Mouse (Mus musculus): ENCODE results near the gene Lexm. TPM values are rescaled to one million over a fixed set of nuclear protein-coding genes. Genes with fewer than 3 reads are reported as not detected.

Lexm gene
- polyA plus RNA-seq, 1 experiment from 2014 or later, result not detected

DNA sequence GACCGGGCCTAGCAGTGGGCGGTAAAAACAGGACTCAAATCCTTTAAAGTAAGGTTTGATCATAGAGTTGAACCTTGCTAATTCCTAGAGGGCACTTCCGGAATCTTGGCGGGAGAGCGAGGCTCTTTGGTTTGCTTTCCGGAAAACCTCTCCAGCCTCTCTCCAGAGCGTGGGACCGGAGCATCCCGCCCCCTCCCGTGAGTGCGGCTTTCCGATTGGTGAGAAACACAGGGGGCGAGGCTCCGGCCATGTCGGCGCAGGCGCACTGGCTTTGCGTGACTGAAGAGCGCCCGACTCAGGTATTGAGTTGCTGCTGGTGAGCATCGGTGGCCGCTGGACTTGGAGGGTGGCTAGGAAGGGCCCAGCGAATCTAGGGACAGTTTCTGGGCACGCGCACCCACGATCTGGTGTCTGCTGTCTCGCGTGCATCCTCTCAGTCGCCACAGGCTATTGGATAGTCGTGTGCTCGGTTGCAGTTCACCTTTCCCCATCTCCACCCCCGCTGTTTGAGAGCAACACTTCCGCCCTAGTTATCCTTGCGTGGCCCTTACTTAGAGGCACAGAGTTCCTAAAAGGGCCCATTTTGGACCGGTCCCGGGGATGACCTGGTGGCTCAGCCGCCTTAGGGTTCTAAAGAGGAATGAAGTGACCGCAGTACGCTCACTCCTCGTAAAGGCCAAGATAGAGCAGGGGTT, 33.9 kb upstream of the Lexm start, which contains the start of gene Pars2:
Gene Pars2, plus strand, starts transcription at position 237 of the 695 bp plus-strand sequence.
- Histone ChIP-seq H3K4me1 (replicated peaks; ENCODE audit: control insufficient read depth, insufficient read depth, low read length) (peaks cover 7% of the 10 kb centered on the region), H3K36me3 (ENCODE audit: control insufficient read depth, insufficient read depth) (no peaks in the 10 kb centered on the region), H3K9me3 (ENCODE audit: control insufficient read depth, low read length) (no peaks in the 10 kb centered on the region), H3K27me3 (replicated peaks; ENCODE audit: control insufficient read depth, insufficient read depth, low read length) (peaks cover 5% of the 10 kb centered on the region; the same call in 1 of the 2 replicates), H3K4me2 (ENCODE audit: low read length) (peak within 1 kb of the TSS; percentile 99), H3K4me3 (replicated peaks; ENCODE audit: low read length) (peak within 1 kb of the TSS; percentile 77), H3K27ac (ENCODE audit: low read length) (0 out of 2 replicates have a peak within 1 kb of the TSS, but pooled peaks have one; percentile 28), H3K9ac (replicated peaks; ENCODE audit: low read depth, low read length) (peak within 1 kb of the TSS; percentile 79)
- 3% methylated on average over 40 of the region's 40 CpGs for WGBS
- peak; percentile 98 for ATAC-seq

DNA sequence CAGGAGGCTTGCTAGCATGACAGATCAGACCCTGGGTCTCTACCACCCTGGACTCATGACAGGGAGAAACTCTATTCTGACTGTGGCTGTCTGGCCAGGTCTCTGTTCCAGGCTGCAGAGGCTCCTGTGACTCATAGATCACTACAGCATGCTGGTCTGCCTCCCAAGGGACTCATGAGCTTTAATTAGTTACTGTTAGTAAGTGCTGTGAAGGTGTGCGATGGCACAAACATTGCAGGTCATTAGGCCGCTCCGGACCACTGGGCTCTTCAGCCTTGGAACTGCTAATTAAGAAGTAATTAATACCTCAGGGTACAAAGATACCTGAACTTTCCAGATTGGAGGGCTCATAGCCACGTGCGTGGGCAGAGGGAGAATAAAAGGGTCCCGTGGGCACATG, 30.1 kb upstream of the Lexm start:
- no peak overlapping the region for H3K4me3 ChIP-seq (replicated peaks; ENCODE audit: low read length)
- H3K27me3 ChIP-seq (replicated peaks; ENCODE audit: control insufficient read depth, insufficient read depth, low read length), result peaks cover 5% of the 10 kb centered on the region; the same call in 1 of the 2 replicates
- WGBS, result 69% methylated on average over 6 of the region's 6 CpGs
- H3K27ac ChIP-seq (ENCODE audit: low read length), result no peak overlapping the region
- no peak for ATAC-seq
- H3K36me3 ChIP-seq (ENCODE audit: control insufficient read depth, insufficient read depth), result no peaks in the 10 kb centered on the region
- no peak overlapping the region for H3K9ac ChIP-seq (replicated peaks; ENCODE audit: low read depth, low read length)
- peaks cover 7% of the 10 kb centered on the region for H3K4me1 ChIP-seq (replicated peaks; ENCODE audit: control insufficient read depth, insufficient read depth, low read length)
- H3K9me3 ChIP-seq (ENCODE audit: control insufficient read depth, low read length), result no peaks in the 10 kb centered on the region
- no peak overlapping the region for H3K4me2 ChIP-seq (ENCODE audit: low read length)

DNA sequence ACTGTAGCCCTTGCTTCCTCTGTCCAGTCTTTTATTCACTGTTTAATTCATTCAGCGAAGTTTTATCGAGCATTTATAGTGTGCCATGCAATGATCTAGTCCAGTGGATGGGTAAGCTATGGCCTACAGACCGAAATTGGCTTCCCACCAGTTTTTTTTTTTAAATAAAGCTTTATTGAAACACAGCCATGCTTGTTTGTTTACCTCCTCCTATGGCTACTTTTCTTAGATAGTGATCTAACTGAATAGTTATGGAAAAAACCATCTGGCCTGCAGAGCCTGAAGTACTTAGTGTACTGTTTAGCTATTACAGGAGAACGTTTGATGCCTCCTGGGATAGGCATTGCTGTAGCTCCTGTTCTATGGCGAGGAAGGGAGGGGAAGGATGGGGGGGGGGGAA, 28.8 kb upstream of the Lexm start:
- H3K4me1 ChIP-seq (replicated peaks; ENCODE audit: control insufficient read depth, insufficient read depth, low read length), result no peaks in the 10 kb centered on the region
- 79% methylated on average over 5 of the region's 5 CpGs for whole genome bisulfite sequencing
- no peak overlapping the region for H3K9ac ChIP-seq (replicated peaks; ENCODE audit: low read depth, low read length)

DNA sequence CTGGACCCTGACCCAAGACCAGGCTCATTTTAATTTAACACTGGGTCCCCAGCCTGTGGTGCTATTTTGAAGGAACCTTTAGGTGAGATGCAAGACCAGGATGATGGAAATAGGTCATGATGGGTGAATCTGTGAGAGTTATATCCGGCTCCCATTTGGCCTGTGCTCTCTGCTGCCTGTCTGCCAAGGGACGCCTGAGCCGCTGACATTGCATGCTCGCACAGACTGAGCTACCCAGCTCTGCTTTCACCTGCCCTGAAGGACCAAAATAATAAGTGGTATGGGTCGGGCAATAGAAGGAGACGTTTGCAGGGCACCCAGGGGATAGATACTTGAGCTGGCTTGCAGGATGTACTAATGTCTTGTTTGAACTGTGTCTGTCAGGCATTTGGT, 27.2 kb upstream of the Lexm start:
- H3K27ac ChIP-seq (ENCODE audit: low read length), result no peak overlapping the region
- 81% methylated on average over 6 of the region's 6 CpGs for WGBS
- no peak for ATAC-seq
- H3K36me3 ChIP-seq (ENCODE audit: control insufficient read depth, insufficient read depth), result no peaks in the 10 kb centered on the region
- no peak overlapping the region for H3K4me3 ChIP-seq (replicated peaks; ENCODE audit: low read length)
- no peak overlapping the region for H3K4me2 ChIP-seq (ENCODE audit: low read length)
- peaks cover 5% of the 10 kb centered on the region; the same call in 1 of the 2 replicates for H3K27me3 ChIP-seq (replicated peaks; ENCODE audit: control insufficient read depth, insufficient read depth, low read length)
- H3K9ac ChIP-seq (replicated peaks; ENCODE audit: low read depth, low read length), result no peak overlapping the region
- H3K9me3 ChIP-seq (ENCODE audit: control insufficient read depth, low read length), result no peaks in the 10 kb centered on the region
- H3K4me1 ChIP-seq (replicated peaks; ENCODE audit: control insufficient read depth, insufficient read depth, low read length), result no peaks in the 10 kb centered on the region

More for the DNA sequence above, 28.8 kb upstream of the Lexm start:
- no peak overlapping the region for H3K4me3 ChIP-seq (replicated peaks; ENCODE audit: low read length)
- no peak overlapping the region for H3K4me2 ChIP-seq (ENCODE audit: low read length)
- no peaks in the 10 kb centered on the region for H3K36me3 ChIP-seq (ENCODE audit: control insufficient read depth, insufficient read depth)
- no peak overlapping the region for H3K27ac ChIP-seq (ENCODE audit: low read length)
- no peaks in the 10 kb centered on the region for H3K9me3 ChIP-seq (ENCODE audit: control insufficient read depth, low read length)
- no peak for ATAC-seq
- H3K27me3 ChIP-seq (replicated peaks; ENCODE audit: control insufficient read depth, insufficient read depth, low read length), result peaks cover 5% of the 10 kb centered on the region; the same call in 1 of the 2 replicates

DNA sequence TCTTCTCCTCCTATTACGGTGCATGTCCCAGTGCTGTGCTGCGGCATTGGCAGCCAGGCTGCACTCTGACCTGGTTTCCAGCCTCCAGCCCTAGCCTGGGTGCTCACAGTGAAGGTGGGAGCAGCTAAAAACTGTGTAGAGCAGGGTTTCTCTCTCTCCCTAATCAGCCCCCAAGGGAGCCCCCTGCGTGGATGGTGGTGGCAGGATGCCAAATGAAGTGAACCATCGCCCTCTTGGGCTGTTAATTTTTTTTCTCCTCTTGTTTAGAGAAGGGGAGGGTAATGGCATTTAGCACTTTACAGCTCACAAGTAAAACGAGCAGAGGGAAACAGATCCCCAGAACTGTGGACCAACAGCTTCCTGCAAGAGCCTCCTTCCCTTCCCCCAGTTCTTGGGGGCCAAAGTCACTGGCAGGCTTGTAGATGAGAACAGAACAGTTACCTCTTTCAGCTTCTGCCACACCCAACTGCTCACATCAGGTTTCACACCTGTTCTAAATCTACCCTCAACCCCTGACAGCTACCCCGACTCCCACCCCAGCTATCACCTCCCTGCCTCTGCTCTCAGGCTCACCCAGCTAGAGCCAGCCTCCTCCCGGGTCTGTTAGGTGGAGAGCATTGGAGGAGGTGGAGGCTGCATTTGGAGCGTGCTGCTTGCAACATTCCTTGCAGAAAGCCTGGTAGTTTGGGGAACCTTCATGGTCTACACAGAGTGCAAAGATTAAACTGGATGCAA, 26.6 kb upstream of the Lexm start:
- Histone ChIP-seq H3K4me3 (replicated peaks; ENCODE audit: low read length) (no peak overlapping the region), H3K27me3 (replicated peaks; ENCODE audit: control insufficient read depth, insufficient read depth, low read length) (peaks cover 1% of the 10 kb centered on the region; the same call in 1 of the 2 replicates), H3K9me3 (ENCODE audit: control insufficient read depth, low read length) (no peaks in the 10 kb centered on the region), H3K36me3 (ENCODE audit: control insufficient read depth, insufficient read depth) (no peaks in the 10 kb centered on the region), H3K27ac (ENCODE audit: low read length) (no peak overlapping the region), H3K4me2 (ENCODE audit: low read length) (no peak overlapping the region), H3K4me1 (replicated peaks; ENCODE audit: control insufficient read depth, insufficient read depth, low read length) (no peaks in the 10 kb centered on the region), H3K9ac (replicated peaks; ENCODE audit: low read depth, low read length) (no peak overlapping the region)
- 32% methylated on average over 8 of the region's 8 CpGs for WGBS
- ATAC-seq, result no peak

DNA sequence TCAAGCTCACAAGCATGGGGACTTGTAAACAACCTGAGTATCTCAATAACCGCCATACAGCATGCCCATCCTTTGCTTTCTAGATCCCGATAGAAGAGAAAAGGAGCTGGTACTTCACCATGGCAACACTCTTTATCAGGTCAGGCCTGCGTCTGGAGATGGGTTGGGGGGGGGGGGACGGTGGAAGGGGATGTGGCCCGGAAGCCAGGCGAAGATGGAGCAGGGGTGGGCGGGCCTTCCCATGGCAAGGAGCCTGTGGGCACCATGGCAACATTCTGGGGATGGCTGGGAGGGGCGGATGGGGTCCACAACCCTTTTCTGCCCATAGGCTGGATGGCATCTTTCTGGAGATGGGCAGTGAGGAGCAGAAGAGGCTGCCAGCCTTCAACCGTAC, 17.0 kb upstream of the Lexm start:
- Histone ChIP-seq H3K9me3 (ENCODE audit: control insufficient read depth, low read length) (no peaks in the 10 kb centered on the region), H3K4me1 (replicated peaks; ENCODE audit: control insufficient read depth, insufficient read depth, low read length) (peaks cover 40% of the 10 kb centered on the region), H3K4me2 (ENCODE audit: low read length) (no peak overlapping the region), H3K36me3 (ENCODE audit: control insufficient read depth, insufficient read depth) (no peaks in the 10 kb centered on the region), H3K9ac (replicated peaks; ENCODE audit: low read depth, low read length) (no peak overlapping the region), H3K4me3 (replicated peaks; ENCODE audit: low read length) (no peak overlapping the region), H3K27ac (ENCODE audit: low read length) (no peak overlapping the region; the same call in 1 of the 2 replicates), H3K27me3 (replicated peaks; ENCODE audit: control insufficient read depth, insufficient read depth, low read length) (no peaks in the 10 kb centered on the region)
- WGBS, result 52% methylated on average over 8 of the region's 9 CpGs
- no peak for ATAC-seq

GRCm38 (mm10) chr4:106633281-106634085, 16.4 kb upstream of the Lexm start:
- Histone ChIP-seq H3K36me3 (ENCODE audit: control insufficient read depth, insufficient read depth) (no peaks in the 10 kb centered on the region), H3K9ac (replicated peaks; ENCODE audit: low read depth, low read length) (0 out of 2 replicates have a peak overlapping the region, but pooled peaks have one; percentile 22), H3K9me3 (ENCODE audit: control insufficient read depth, low read length) (no peaks in the 10 kb centered on the region), H3K4me3 (replicated peaks; ENCODE audit: low read length) (no peak overlapping the region), H3K4me2 (ENCODE audit: low read length) (no peak overlapping the region), H3K27me3 (replicated peaks; ENCODE audit: control insufficient read depth, insufficient read depth, low read length) (no peaks in the 10 kb centered on the region), H3K27ac (ENCODE audit: low read length) (peak overlapping the region; percentile 60), H3K4me1 (replicated peaks; ENCODE audit: control insufficient read depth, insufficient read depth, low read length) (peaks cover 40% of the 10 kb centered on the region)
- no peak for ATAC-seq
- 33% methylated on average over 8 of the region's 8 CpGs for WGBS

- Histone ChIP-seq H3K4me3 (replicated peaks; ENCODE audit: low read length) (no peak overlapping the region), H3K27ac (ENCODE audit: low read length) (no peak overlapping the region), H3K9me3 (ENCODE audit: control insufficient read depth, low read length) (no peaks in the 10 kb centered on the region), H3K4me2 (ENCODE audit: low read length) (no peak overlapping the region), H3K27me3 (replicated peaks; ENCODE audit: control insufficient read depth, insufficient read depth, low read length) (no peaks in the 10 kb centered on the region), H3K4me1 (replicated peaks; ENCODE audit: control insufficient read depth, insufficient read depth, low read length) (peaks cover 40% of the 10 kb centered on the region), H3K9ac (replicated peaks; ENCODE audit: low read depth, low read length) (no peak overlapping the region), H3K36me3 (ENCODE audit: control insufficient read depth, insufficient read depth) (no peaks in the 10 kb centered on the region)
- 38% methylated on average over 1 of the region's 3 CpGs for WGBS
- no peak for ATAC-seq
Measured at GRCm38 (mm10) chr4:106632313-106632712, 15.3 kb upstream of the Lexm start.

Measured in forebrain, embryonic 16.5 days (tissue).